Mouse (Mus musculus) cerebellum, adult 2 months (tissue): Measurements from ENCODE around the gene Atf1.

Experiments
- CTCF ChIP-seq: fragments of 200-500 bp; IDR thresholded peaks from 2 replicates; pipeline ENCODE4 v1.5.1; 2011; ENCODE audit warnings: low read depth, mild to moderate bottlenecking, control low read depth, low read length, moderate library complexity, borderline replicate concordance; ENCODE audit not compliant: insufficient read depth
- POLR2A ChIP-seq: fragments of 200-500 bp; IDR thresholded peaks from 2 replicates; pipeline ENCODE4 v1.6.1; 2011; ENCODE audit warnings: low read length, control low read depth, borderline replicate concordance; ENCODE audit not compliant: insufficient read depth

DNA sequence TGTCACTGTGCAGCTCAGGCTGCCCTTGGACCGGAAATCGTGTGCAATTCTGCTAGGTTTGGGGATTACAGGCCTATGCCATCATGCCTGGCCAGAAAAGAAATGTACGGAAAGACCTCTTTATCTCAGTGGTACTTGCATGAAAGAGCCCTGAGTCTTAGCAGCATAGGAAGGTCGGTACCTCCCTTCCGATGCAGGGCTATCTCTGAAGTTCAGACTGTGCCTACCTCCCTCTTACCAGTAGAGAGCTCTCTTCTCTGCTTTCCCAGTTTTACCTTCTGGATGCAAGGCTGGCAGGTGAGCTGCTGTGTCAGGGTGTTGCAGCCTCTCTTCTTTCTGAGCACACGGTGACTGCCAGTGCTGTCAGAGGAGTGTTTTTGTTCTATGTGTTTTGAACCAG, 14.2 kb downstream of the Atf1 start:
- TF ChIP-seq POLR2A (no peak), CTCF (no peak)
